Mouse (Mus musculus) liver, embryonic 15.5 days (tissue): Measurements from ENCODE around the gene Zfp618. TPM values are rescaled to one million over a fixed set of nuclear protein-coding genes. Genes with fewer than 3 reads are reported as not detected.

ENCODE experiments used
- ATAC-seq: fragments of 200-750 bp; cut with Nextera tagmentation; 2 replicates; pipeline ENCODE4 v1.8.0; 2017; ENCODE audit warnings: moderate number of reproducible peaks, mild to moderate bottlenecking, moderate library complexity; ENCODE audit not compliant: insufficient read depth
- H3K27ac ChIP-seq: fragments of 300-500 bp; sonication (generic); replicated peaks from 2 replicates; pipeline ENCODE4 v1.5.1; 2015; ENCODE audit warnings: mild to moderate bottlenecking, inconsistent platforms
- H3K27me3 ChIP-seq: fragments of 300-500 bp; sonication (generic); 2 replicates; pipeline ENCODE4 v1.6.1; 2015; ENCODE audit warnings: mild to moderate bottlenecking, inconsistent platforms
- H3K36me3 ChIP-seq: fragments of 300-500 bp; sonication (generic); replicated peaks from 2 replicates; pipeline ENCODE4 v1.6.1; 2015; ENCODE audit warnings: moderate library complexity, mild to moderate bottlenecking, inconsistent platforms
- H3K4me1 ChIP-seq: fragments of 300-500 bp; sonication (generic); replicated peaks from 2 replicates; pipeline ENCODE4 v1.6.1; 2015; ENCODE audit warnings: inconsistent platforms
- H3K4me2 ChIP-seq: fragments of 300-500 bp; sonication (generic); 2 replicates; pipeline ENCODE4 v1.6.1; 2015; ENCODE audit warnings: moderate library complexity, mild to moderate bottlenecking, inconsistent platforms
- H3K4me3 ChIP-seq: fragments of 300-500 bp; sonication (generic); replicated peaks from 2 replicates; pipeline ENCODE4 v1.5.1; 2015; ENCODE audit warnings: mild to moderate bottlenecking, inconsistent platforms
- H3K9ac ChIP-seq: fragments of 300-500 bp; sonication (generic); 2 replicates; pipeline ENCODE4 v1.6.1; 2015; ENCODE audit warnings: moderate library complexity, mild to moderate bottlenecking, inconsistent platforms
- H3K9me3 ChIP-seq: fragments of 300-500 bp; sonication (generic); replicated peaks from 2 replicates; pipeline ENCODE4 v1.6.1; 2016; ENCODE audit warnings: inconsistent platforms
- WGBS: fragments of 180-500 bp; shearing (Covaris S2); methylation state at CpG from one replicate; pipeline ENCODE4 v1.1.7; 2015; ENCODE audit warnings: mixed read lengths; ENCODE audit not compliant: insufficient replicate concordance; 5-methylcytosine and 5-hydroxymethylcytosine counted together
- polyA plus RNA-seq: library from polyadenylated mRNA; unstranded; fragments of >200 nt; fragmentation: Nextera tagmentation; extraction: Ambion mirVana; gene quantifications from 2 replicates; pipeline ENCODE4 v1.2.1, GENCODE M21; 2015

Gene Zfp618
- polyA plus RNA-seq, 1 experiment from 2014 or later = 4.3 TPM

- Histone ChIP-seq H3K9ac (no peak overlapping the region), H3K4me3 (no peak overlapping the region), H3K4me1 (peaks cover 22% of the 10 kb centered on the region), H3K4me2 (no peak overlapping the region), H3K27me3 (no peaks in the 10 kb centered on the region), H3K36me3 (no peaks in the 10 kb centered on the region), H3K27ac (peak overlapping the region; percentile 74), H3K9me3 (no peaks in the 10 kb centered on the region)
- peak; percentile 80 for ATAC-seq
- WGBS = 70% methylated on average over 4 of the region's 4 CpGs
These were observed 33.9 kb downstream of the Zfp618 start for GRCm38 (mm10) chr4:62999321-62999720.

- H3K9ac ChIP-seq = no peak overlapping the region
- no peaks in the 10 kb centered on the region for H3K27me3 ChIP-seq
- WGBS = 46% methylated on average over 7 of the region's 7 CpGs
- no peak overlapping the region for H3K4me2 ChIP-seq
- H3K4me1 ChIP-seq = peaks cover 22% of the 10 kb centered on the region
- peak; percentile 41; the same call in 1 of the 2 replicates for ATAC-seq
- peak overlapping the region; percentile 54 for H3K27ac ChIP-seq
- H3K4me3 ChIP-seq = no peak overlapping the region
- H3K9me3 ChIP-seq = no peaks in the 10 kb centered on the region
- H3K36me3 ChIP-seq = no peaks in the 10 kb centered on the region
These were observed 34.5 kb downstream of the Zfp618 start for GRCm38 (mm10) chr4:62999916-63000315.

- no peak for ATAC-seq
- Histone ChIP-seq H3K4me1 (peaks cover 25% of the 10 kb centered on the region), H3K9ac (no peak overlapping the region), H3K4me2 (no peak overlapping the region), H3K27ac (peak overlapping the region; percentile 54), H3K27me3 (no peaks in the 10 kb centered on the region), H3K4me3 (no peak overlapping the region), H3K36me3 (no peaks in the 10 kb centered on the region), H3K9me3 (no peaks in the 10 kb centered on the region)
- 66% methylated on average over 11 of the region's 11 CpGs for WGBS
These were observed 35.1 kb downstream of the Zfp618 start for GRCm38 (mm10) chr4:63000316-63001055.

GRCm38 (mm10) chr4:63002386-63002785 lies 37.0 kb downstream of the Zfp618 start:
- no peak overlapping the region for H3K27ac ChIP-seq
- no peaks in the 10 kb centered on the region for H3K27me3 ChIP-seq
- no peaks in the 10 kb centered on the region for H3K9me3 ChIP-seq
- H3K9ac ChIP-seq = no peak overlapping the region
- no peak overlapping the region for H3K4me3 ChIP-seq
- ATAC-seq = no peak
- H3K36me3 ChIP-seq = no peaks in the 10 kb centered on the region
- no peak overlapping the region for H3K4me2 ChIP-seq
- WGBS = 54% methylated on average over 1 of the region's 1 CpGs
- peaks cover 34% of the 10 kb centered on the region for H3K4me1 ChIP-seq

GRCm38 (mm10) chr4:63004519-63004918 lies 39.1 kb downstream of the Zfp618 start:
- no peaks in the 10 kb centered on the region for H3K36me3 ChIP-seq
- peaks cover 21% of the 10 kb centered on the region for H3K4me1 ChIP-seq
- H3K4me3 ChIP-seq = no peak overlapping the region
- no peak overlapping the region for H3K9ac ChIP-seq
- no peaks in the 10 kb centered on the region for H3K9me3 ChIP-seq
- H3K4me2 ChIP-seq = no peak overlapping the region
- H3K27ac ChIP-seq = no peak overlapping the region
- ATAC-seq = no peak
- H3K27me3 ChIP-seq = no peaks in the 10 kb centered on the region
- WGBS = 72% methylated on average over 11 of the region's 11 CpGs

GRCm38 (mm10) chr4:63005446-63006185 lies 40.2 kb downstream of the Zfp618 start:
- Histone ChIP-seq H3K36me3 (no peaks in the 10 kb centered on the region), H3K27ac (peak overlapping the region; percentile 57), H3K4me2 (no peak overlapping the region), H3K4me1 (peaks cover 11% of the 10 kb centered on the region), H3K9ac (no peak overlapping the region), H3K4me3 (no peak overlapping the region), H3K9me3 (no peaks in the 10 kb centered on the region), H3K27me3 (no peaks in the 10 kb centered on the region)
- ATAC-seq = no peak
- 57% methylated on average over 10 of the region's 10 CpGs for WGBS

GRCm38 (mm10) chr4:63006198-63007155 lies 41.1 kb downstream of the Zfp618 start:
- Histone ChIP-seq H3K9me3 (no peaks in the 10 kb centered on the region), H3K27me3 (no peaks in the 10 kb centered on the region), H3K9ac (no peak overlapping the region), H3K4me1 (peaks cover 11% of the 10 kb centered on the region), H3K36me3 (no peaks in the 10 kb centered on the region), H3K4me3 (no peak overlapping the region), H3K4me2 (no peak overlapping the region), H3K27ac (peak overlapping the region; percentile 57)
- ATAC-seq = peak; percentile 53; the same call in 1 of the 2 replicates
- WGBS = 50% methylated on average over 7 of the region's 7 CpGs

GRCm38 (mm10) chr4:63008206-63008605 lies 42.8 kb downstream of the Zfp618 start:
- no peaks in the 10 kb centered on the region for H3K36me3 ChIP-seq
- H3K4me1 ChIP-seq = peaks cover 11% of the 10 kb centered on the region
- 75% methylated on average over 9 of the region's 9 CpGs for WGBS
- no peak overlapping the region for H3K4me2 ChIP-seq
- no peaks in the 10 kb centered on the region for H3K27me3 ChIP-seq
- H3K9me3 ChIP-seq = no peaks in the 10 kb centered on the region
- H3K4me3 ChIP-seq = no peak overlapping the region
- H3K9ac ChIP-seq = no peak overlapping the region
- no peak overlapping the region for H3K27ac ChIP-seq
- ATAC-seq = no peak

GRCm38 (mm10) chr4:63008822-63009221 lies 43.4 kb downstream of the Zfp618 start:
- no peaks in the 10 kb centered on the region for H3K27me3 ChIP-seq
- WGBS = 44% methylated on average over 3 of the region's 3 CpGs
- no peak overlapping the region for H3K27ac ChIP-seq

GRCm38 (mm10) chr4:63009821-63010220 lies 44.4 kb downstream of the Zfp618 start:
- 51% methylated on average over 1 of the region's 1 CpGs for WGBS
- H3K27me3 ChIP-seq = no peaks in the 10 kb centered on the region
- H3K4me2 ChIP-seq = no peak overlapping the region
- H3K4me1 ChIP-seq = peaks cover 11% of the 10 kb centered on the region
- no peak overlapping the region for H3K4me3 ChIP-seq
- H3K9me3 ChIP-seq = no peaks in the 10 kb centered on the region
- no peak overlapping the region for H3K27ac ChIP-seq
- no peak overlapping the region for H3K9ac ChIP-seq
- no peak for ATAC-seq
- H3K36me3 ChIP-seq = no peaks in the 10 kb centered on the region

More at GRCm38 (mm10) chr4:63008822-63009221, 43.4 kb downstream of the Zfp618 start:
- ATAC-seq = no peak
- H3K4me1 ChIP-seq = peaks cover 11% of the 10 kb centered on the region
- no peak overlapping the region for H3K4me2 ChIP-seq
- no peaks in the 10 kb centered on the region for H3K36me3 ChIP-seq
- no peak overlapping the region for H3K4me3 ChIP-seq
- no peak overlapping the region for H3K9ac ChIP-seq
- no peaks in the 10 kb centered on the region for H3K9me3 ChIP-seq
